13 mouse cellular contexts compared by ENCODE assay signal in the genomic region with DNA sequence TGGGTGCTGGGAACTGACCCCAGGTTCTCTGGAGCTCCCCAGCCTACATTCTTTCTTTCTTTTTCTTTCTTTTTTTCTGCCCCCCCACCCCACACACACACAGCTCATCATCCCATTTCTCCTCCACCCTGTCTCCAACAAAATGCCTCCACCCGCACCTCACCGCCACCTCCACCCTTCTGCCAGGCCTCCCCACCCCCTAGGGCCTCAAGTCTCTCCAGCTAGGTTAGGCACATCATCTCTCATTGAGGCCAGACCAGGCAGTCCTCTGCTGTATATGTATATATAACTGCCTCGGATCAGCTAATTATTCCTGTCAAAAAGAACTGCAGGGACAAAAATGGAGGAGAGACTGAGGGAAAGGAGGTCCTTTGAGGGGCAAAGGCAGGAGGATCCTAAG. TPM values are rescaled to one million over a fixed set of nuclear protein-coding genes. Genes with fewer than 3 reads are reported as not detected.
"Had no signal": no experiment of that assay in that cellular context is flagged by ENCODE, and none has a peak within 500 bp of the region (broad histone marks: within the 10 kb centered on the region; RNA-seq: fewer than 3 reads in every experiment).

No protein-coding gene starts in this region.

- H3K27ac ChIP-seq: lung, embryonic 15.5 days; macrophage; midbrain, embryonic 13.5 days; midbrain, embryonic 15.5 days; neural tube, embryonic 12.5 days; stomach, embryonic 15.5 days; stomach, postnatal 0 days had no signal

- H3K36me3 ChIP-seq: lung, embryonic 15.5 days; midbrain, embryonic 15.5 days; stomach, embryonic 15.5 days had no signal

- H3K4me2 ChIP-seq: lung, embryonic 15.5 days; midbrain, embryonic 11.5 days; midbrain, embryonic 13.5 days; midbrain, embryonic 15.5 days; neural tube, embryonic 12.5 days; stomach, embryonic 15.5 days had no signal

- H3K9ac ChIP-seq: lung, embryonic 15.5 days; midbrain, embryonic 13.5 days; midbrain, embryonic 15.5 days; neural tube, embryonic 12.5 days; stomach, embryonic 15.5 days had no signal

- H3K4me3 ChIP-seq: lung, embryonic 15.5 days; megakaryocyte, embryonic 14.5 days; midbrain, embryonic 13.5 days; midbrain, embryonic 15.5 days; neural tube, embryonic 12.5 days; stomach, embryonic 15.5 days had no signal

- H3K4me1 ChIP-seq: lung, embryonic 15.5 days; megakaryocyte, embryonic 14.5 days; midbrain, embryonic 13.5 days; midbrain, embryonic 15.5 days; neural tube, embryonic 12.5 days; stomach, embryonic 15.5 days had no signal

- H3K27me3 ChIP-seq: lung, embryonic 15.5 days; midbrain, embryonic 13.5 days; midbrain, embryonic 15.5 days; neural tube, embryonic 12.5 days; stomach, embryonic 15.5 days had no signal

- H3K9me3 ChIP-seq: lung, embryonic 15.5 days; megakaryocyte, embryonic 14.5 days; midbrain, embryonic 13.5 days; midbrain, embryonic 15.5 days; neural tube, embryonic 12.5 days; stomach, embryonic 15.5 days had no signal

- DNase-seq: lung, adult 2 months; right cerebral cortex, postnatal 14 days; thymus, postnatal 4 days had no signal

RNA-seq across cellular contexts. Expression of a gene that starts 37.4 kb away (rescaled TPM):
- polyA plus RNA-seq: lung, embryonic 15.5 days; urinary bladder, adult 2 months had no signal
